Mouse (Mus musculus) 3134 (cell line): ENCODE measurements at regions not wholly inside any gene's neighbourhood (a gene's known extent, or its start where the extent isn't known, plus 50 kb on each side); places are given as distances from the start of the nearest gene placed in this dataset.
A peak's percentile ranks its signal among the peaks of the same experiment; 100 is the strongest.

Experiments
- DNase-seq: peaks from one replicate; pipeline ENCODE4 v3.0.0-alpha.2; 2011; ENCODE audit warnings: low spot score; ENCODE audit not compliant: insufficient read length; ENCODE audit errors: extremely low read depth

DNA sequence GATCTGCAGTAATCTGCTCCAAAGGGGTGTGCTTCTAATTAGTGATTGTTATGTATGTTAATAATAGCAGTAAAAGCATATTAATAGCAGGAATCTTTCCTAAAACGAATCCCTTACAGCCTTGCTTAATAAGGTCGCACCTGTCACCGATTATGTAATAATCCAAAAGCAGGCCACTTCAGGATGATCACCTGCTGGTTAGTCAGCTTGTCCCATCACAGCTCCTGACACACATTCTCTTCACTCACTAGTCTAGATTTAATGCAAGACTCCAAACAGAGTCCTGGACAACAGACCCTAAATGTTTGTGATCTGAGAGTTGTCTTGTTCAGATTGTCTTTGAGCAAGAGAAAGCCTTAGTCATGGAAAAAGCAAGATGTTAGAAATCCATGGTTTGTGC is 85.2 kb upstream of the Kctd3 start:
- no peak for DNase-seq

DNA sequence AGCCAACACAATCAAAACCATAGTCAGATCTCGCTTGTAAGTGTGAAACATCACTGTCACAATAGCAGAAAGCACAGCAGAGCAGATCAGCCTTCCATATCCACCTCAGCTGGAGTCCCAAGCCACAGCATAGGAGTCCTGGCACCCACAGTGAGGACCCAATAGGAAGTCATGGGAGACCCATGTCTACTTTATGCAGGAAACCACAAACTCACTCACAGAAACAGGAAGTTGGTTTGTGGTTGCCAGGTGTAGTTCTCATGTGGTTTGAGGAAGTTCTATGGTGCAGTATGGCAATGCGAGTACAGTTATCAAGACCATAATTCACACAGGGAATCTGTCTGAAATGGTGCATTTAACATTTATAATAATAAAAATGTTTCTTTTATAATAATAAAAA is 77.6 kb upstream of the Kctd3 start:
- no peak for DNase-seq

DNA sequence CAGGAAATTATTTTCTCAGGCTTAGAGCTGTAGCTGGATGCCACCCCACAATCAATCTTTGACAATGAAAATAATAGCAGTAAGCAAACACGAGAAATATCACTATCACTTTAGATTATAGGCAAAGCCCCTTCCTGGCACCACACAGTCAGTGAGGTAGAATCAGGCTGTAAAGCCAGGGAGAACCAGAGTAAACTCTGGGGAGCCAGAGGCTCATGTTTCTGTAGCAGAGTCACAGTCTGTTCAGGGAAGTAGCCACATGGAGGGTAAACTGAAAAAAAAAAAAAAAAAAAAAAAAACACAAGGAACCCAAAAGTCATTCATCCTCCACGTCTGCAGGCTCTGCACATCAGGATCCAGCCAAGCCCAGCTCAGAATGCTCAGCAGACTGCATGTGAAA is 73.6 kb upstream of the Kctd3 start:
- no peak for DNase-seq

DNA sequence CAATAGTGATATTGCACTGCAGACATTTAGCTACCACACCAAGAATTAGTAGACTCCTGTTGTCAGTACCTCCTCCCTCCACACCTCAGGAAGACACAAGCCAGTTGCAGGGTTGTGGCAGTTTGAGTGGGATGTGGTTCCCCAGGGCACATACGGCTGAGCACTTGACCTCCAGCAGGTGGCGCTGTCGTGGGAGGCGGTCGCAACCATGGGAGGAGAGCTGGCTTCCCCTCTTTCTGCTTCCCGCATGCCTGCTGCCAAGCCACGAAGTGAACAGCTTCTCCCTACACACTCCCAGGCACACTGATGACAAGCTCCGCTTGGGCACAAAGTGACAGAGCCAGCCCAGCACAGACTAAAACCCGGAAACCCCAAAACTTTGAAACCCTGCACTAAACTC is 73.2 kb upstream of the Kctd3 start:
- DNase-seq = peak; percentile 84

DNA sequence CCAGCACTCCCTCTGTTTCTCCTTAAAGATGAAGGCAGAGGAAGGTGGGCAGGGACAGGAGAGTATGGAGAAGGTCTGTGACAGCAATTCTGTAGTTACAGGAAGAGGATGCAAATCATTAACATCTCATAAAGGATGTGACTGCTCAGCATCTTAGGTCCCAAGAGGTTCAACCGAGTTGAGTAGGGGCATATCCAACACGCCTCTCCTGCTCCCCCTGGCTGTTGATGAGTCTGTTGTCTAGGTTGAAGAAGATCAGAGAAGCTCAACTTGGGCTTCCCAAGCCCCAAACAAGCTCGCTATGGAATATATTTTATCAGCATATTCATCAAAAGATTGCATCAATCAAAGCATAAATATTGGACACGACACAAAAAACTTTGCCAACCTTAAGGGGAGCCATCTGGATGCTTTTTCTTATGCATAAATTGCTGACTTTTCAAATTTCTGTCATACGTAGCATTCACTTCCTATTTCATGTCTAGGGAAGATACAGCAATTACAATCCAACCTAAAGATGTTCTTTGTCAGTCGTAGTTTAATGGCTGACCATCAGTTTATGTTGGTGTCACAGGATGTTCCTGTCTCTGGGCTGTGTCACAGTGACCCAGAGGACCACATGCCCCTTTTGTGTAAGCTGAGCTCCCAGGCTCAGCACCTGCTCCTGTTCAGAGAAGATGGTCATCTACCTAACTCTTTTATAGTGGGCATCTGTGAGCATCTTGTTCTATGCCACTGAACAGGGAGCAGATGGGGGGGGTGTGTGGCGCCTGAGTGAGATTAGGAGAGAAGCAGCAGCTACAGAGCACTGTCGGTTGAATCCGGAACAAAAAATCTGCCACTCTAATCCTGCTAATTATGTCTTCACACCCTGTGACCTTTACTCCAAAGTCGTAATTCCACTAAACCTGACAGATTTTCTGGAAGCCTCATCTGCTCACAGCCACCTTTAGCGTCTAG is 72.1 kb upstream of the Kctd3 start:
- DNase-seq = no peak

DNA sequence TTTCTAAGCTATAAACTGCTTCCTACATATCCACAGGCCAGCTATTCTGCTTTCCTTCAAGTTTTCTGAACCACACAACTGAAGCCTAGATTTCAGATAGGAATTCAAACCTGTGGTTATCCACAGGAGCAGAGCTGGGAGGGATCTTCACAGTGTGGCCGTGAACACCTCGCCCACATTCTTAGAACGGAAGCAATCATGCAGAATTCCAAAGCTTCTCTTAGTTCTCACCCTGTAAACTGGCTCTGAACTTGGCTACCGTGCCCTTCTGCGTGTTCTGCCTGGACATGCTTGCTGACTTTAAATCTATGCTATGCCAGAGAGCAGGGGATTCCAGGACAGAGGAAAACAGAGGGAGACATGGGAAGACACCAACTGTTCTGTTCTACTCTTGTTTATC is 70.2 kb upstream of the Kctd3 start:
- DNase-seq = no peak

DNA sequence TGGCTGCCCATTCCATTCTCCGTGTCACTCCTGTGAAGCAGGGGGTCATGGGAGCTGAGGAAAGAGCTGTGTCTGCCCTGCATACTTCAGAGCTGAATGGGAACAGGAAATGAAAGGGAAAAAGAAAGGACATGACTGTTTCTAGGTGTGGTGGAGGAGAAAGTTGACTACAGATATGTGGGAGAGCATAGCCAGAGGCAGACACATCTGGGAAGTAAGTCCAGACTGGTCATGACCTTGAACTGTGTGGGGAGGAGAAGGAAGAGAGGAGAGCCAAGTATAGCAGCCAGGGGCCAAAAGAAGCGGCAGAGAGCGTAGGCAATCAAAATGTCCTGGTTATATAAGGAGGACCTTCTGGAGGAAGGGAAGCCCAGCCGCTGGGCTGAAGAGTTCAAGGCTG is 68.6 kb upstream of the Kctd3 start:
- DNase-seq = no peak

DNA sequence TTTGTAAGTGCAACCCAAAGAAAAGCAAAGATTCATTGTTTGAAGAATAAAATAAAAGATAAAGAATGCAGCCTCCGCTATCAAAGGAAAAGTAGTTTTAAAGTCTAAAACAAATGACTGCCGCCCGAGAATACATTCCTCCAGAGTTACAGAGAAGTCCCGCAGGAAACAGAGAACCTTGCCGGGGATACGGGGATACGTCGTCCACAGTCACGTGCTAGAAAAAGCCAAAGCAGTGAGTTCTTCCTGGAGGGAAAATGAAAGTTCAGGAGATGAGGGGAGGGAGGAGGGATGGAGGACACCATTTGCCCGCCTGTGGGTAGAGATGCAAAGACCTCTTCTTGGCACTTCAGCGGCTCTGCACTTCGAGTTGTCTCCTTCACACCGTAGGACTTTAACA is 68.0 kb upstream of the Kctd3 start:
- no peak for DNase-seq

DNA sequence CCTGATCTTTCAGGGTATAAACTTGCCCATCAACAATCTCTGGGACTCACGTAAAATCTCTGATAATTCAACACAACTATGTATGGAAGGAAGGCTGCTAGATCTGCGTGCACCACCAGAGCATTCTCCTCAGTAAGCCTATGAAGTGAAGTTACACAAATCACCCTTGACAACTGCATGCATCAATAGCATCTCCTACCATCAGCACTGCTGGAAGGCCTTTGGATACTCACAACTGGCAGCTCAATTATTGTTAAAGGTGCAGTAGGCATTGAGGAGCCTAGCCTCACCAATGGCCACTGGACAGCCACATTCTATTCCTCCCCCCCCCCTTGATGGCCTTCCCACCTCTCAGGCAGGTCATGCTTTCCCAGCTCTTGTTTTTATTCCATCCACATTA is 64.9 kb upstream of the Kctd3 start:
- DNase-seq = no peak

DNA sequence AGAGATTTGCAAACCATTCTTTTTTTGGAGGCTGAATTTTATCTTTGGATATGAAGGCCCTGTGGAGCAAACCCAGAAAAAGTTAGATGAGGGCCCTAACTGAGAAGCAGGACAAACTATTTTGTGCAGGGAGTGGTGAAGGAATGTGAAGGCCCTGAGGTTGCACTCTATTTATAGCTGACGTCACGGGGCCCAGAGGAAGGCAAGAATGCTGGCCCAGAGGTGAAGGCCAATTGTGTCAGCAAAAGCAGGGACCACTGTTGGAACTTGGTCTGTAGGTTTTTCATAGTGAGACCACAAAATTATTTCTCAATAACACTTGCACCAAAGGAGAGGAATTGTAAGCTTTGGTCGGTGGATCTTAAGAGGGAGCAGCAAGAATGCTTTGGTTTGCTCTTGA is 60.6 kb upstream of the Kctd3 start:
- DNase-seq = no peak

DNA sequence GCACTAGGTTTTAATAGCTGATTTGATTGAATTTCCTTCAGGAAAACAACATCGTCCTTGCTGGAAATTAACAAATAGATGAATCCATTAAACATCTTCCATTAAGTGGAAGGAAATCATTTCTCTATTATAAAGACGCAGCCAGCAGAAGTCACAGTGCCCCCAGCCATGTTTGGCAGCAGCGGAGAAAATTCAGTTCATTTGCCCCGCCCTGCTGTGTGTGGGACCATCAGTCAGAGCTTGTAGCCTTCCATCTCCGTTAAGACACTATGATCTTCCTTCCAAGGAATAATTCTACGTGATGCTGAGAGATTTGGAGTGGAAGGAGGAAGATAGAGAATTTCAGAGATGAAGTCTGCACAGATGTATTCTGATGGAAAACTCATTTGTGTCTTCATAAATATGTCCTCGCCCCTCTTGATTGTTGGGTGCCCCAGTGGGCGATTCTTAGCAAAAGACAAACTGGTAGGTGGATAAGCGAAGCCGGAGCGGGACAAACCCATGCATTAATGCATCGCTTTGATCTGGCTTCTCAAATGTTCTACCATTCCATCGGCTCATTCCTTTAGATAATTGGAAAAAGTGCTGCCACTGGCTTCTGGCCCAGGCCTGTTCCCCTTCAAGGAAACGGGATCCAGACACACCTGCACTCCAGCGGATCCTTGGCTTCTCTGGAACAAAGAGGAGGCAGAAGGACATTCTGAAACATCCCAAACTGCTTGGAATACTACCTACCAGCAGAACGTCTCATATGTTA is 59.7 kb upstream of the Kctd3 start:
- DNase-seq = no peak

DNA sequence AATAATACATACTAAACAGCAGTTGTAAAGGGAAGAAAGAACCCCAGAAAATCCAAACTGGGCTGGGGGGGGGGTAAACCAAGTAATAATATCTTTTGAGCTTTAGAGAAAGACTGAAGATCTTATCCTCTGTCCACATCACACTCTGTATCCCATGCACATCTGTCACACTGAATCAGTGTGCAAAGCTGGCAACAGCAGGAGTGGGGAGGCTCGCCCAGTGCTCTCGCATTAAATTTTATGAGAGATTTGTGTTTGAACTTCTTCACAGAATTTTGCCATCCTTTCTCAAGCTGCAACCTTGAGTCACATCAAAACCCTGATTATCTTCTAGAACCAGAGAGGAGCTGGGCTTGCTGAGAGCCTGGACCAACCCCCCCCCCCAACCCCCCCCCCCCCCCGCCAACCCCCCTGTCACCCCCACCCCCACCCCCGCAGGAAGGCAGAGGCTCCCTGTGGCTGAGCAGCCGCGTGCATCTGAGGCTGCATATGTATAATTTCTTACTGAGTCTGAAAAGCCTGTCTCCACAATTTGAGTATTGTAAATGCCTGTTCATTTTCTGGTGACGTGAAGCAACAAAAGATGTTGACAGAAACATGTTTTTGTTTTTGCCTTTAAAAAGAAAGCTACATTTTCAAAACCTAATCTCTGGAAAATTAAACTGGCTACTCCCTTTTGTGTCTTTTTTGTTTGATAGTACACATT is 59.0 kb upstream of the Kctd3 start:
- no peak for DNase-seq

DNA sequence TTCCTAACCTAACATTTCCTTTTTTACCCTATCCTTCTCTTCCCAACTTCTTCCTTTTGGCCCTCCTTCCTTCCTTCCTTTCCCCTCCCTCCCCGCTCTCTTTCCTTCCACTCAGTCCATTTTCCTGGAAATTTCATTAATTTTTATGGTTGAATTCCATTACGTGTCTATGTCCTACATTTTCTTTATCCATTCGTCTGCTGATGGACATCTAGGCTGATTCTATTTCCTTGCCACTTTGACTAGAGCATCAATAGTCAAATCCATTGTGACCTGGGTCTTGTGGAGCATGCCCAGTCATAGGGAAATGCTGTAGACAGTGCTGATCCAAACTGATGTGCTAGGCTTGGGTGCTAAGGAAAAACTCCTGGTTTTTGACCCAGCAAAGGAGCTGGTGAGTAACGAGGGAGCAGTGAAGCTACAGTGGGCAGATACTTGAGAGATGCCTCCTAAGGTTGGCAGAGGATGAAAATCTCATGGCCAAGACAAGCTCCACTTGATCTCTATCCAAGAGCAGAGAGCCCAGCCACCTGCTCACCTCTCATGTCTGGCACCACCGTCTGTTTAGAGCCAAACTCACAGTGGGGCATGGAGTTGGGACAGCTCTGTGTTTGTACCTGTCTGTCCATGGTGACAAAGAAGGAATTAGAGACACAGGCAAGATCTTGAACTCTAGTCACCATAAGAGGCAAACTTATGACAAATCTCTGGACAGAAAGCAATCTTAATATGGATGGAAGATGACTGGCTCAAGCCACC is 57.7 kb upstream of the Kctd3 start:
- DNase-seq = no peak

DNA sequence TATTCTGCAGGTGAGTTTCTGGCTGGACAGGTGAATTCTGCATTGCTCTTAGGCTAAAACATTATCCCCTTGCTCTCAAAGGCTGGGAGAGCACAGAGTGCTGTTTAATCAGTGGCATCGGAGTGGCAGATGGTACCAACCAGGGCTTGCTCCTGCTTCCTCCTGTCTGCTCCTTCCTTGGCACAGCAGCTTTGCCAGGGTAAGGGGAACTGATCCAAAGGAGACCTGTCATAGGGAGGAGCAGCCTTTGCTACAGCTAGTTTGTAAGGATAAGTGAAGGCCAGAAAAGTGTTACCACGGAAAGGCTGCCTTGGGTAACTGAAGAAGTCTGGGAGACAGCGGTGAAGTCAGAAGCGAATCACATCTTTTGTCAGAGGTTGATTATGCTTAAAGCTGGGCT is 57.0 kb upstream of the Kctd3 start:
- no peak for DNase-seq

DNA sequence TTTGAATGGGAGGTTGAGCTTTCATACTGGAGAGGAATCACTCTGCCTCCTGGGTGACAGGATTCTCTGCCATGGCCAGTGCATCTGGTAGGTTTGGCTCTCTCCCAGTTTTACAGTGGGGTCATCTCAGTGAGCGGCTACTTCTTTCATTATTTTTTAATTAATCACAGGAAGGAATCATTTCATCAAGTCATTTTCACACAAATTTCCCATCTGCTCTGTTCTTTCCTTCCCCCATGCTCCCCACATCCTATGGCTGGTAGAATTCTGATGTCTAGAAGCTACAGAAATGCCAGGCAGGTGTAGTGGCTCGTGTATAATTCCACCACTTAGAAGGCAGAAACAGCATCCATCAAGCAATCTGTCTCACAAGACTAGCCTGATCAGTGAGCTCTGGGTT is 56.1 kb upstream of the Kctd3 start:
- DNase-seq = no peak

DNA sequence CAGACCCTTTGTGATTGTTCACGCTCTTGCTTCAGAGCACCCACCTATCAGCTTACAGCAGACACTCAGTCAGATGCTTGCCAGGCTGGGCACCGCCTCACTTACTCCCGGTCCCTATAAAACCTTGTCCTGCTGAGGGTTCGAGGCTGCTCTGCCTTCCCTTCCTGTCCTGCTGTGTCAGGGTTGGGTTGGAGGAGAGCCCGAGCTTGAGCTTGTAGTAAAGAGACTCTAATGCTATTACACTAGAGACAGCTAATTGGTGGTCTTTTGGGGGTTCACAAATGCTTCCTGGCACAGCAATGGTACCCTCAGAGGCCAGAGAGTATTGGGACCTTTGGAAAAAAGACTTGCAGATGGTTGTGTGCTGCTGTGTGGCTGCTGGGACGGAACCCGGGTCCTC is 55.6 kb upstream of the Kctd3 start:
- DNase-seq = no peak
